Mouse (Mus musculus) spleen, adult 2 months (tissue): ENCODE data around the gene Sobp. TPM values are rescaled to one million over a fixed set of nuclear protein-coding genes. Genes with fewer than 3 reads are reported as not detected.

ENCODE experiments used
- DNase-seq, 2 experiments: peaks; one replicate each; pipeline versions ENCODE4 v3.0.0 to v3.0.0-alpha.2; 2012 to 2021; ENCODE audit warnings: low spot score in 2 of 2, low read depth in 1 of 2
- H3K27ac ChIP-seq: fragments of 200-500 bp; 2 replicates; pipeline ENCODE4 v1.5.1; 2012; ENCODE audit warnings: low read length, inconsistent platforms; ENCODE audit not compliant: insufficient read depth
- H3K27me3 ChIP-seq: fragments of 200-500 bp; 2 replicates; pipeline ENCODE4 v1.6.1; 2012; ENCODE audit warnings: mild to moderate bottlenecking, moderate library complexity, low read length, inconsistent platforms; ENCODE audit not compliant: control insufficient read depth, insufficient read depth
- H3K36me3 ChIP-seq: fragments of 200-500 bp; 2 replicates; pipeline ENCODE4 v1.6.1; 2012; ENCODE audit warnings: mild to moderate bottlenecking, low read length, inconsistent platforms; ENCODE audit not compliant: control insufficient read depth, insufficient read depth
- H3K4me1 ChIP-seq: fragments of 200-500 bp; 2 replicates; pipeline ENCODE4 v1.6.1; 2011; ENCODE audit warnings: inconsistent platforms; ENCODE audit not compliant: control insufficient read depth, insufficient read depth, insufficient read length
- H3K4me3 ChIP-seq: fragments of 200-500 bp; 2 replicates; pipeline ENCODE4 v1.5.1; 2011; ENCODE audit warnings: mild to moderate bottlenecking, inconsistent platforms; ENCODE audit not compliant: insufficient read depth, insufficient read length; ENCODE audit errors: extremely low read depth
- CTCF ChIP-seq: fragments of 200-500 bp; IDR thresholded peaks from 2 replicates; pipeline ENCODE4 v1.5.1; 2011; ENCODE audit warnings: mild to moderate bottlenecking, inconsistent platforms; ENCODE audit not compliant: insufficient read depth, insufficient read length, insufficient replicate concordance; ENCODE audit errors: extremely low read depth
- POLR2A ChIP-seq: fragments of 200-500 bp; IDR thresholded peaks from 2 replicates; pipeline ENCODE4 v1.6.1; 2011; ENCODE audit warnings: low read depth, low read length, inconsistent platforms
- WGBS: fragments of 180-500 bp; shearing (Covaris S2); methylation state at CpG from one replicate; pipeline ENCODE4 v1.1.7; 2018; 5-methylcytosine and 5-hydroxymethylcytosine counted together
- polyA plus RNA-seq: library from polyadenylated mRNA; depleted of rRNA; stranded (reverse); fragments of >200 nt; gene quantifications from 2 replicates; pipeline ENCODE4 v1.2.3, GENCODE M21; 2012

The Sobp gene
- polyA plus RNA-seq, 1 experiment, result 0.02 TPM

- no peaks in the 10 kb centered on the region for H3K36me3 ChIP-seq
- DNase-seq, result no peak
- no peaks in the 10 kb centered on the region for H3K27me3 ChIP-seq
- H3K27ac ChIP-seq, result no peak overlapping the region
- H3K4me1 ChIP-seq, result no peaks in the 10 kb centered on the region
- 72% methylated on average over 3 of the region's 3 CpGs for whole genome bisulfite sequencing
- H3K4me3 ChIP-seq, result no peak overlapping the region
- no peak for TF ChIP-seq CTCF
- TF ChIP-seq POLR2A, result no peak
Observed at GRCm38 (mm10) chr10:43041794-43042193, 132.5 kb downstream of the Sobp start.

- H3K27me3 ChIP-seq, result no peaks in the 10 kb centered on the region
- no peak overlapping the region for H3K4me3 ChIP-seq
- TF ChIP-seq CTCF, result no peak
- no peaks in the 10 kb centered on the region for H3K36me3 ChIP-seq
- WGBS, result 65% methylated on average over 7 of the region's 7 CpGs
- no peak overlapping the region for H3K27ac ChIP-seq
- no peak for DNase-seq
- no peaks in the 10 kb centered on the region for H3K4me1 ChIP-seq
Observed at GRCm38 (mm10) chr10:43037455-43037793, 136.9 kb downstream of the Sobp start.

- DNase-seq, result no peak
- no peaks in the 10 kb centered on the region for H3K4me1 ChIP-seq
- no peaks in the 10 kb centered on the region for H3K27me3 ChIP-seq
- H3K36me3 ChIP-seq, result no peaks in the 10 kb centered on the region
- no peak overlapping the region for H3K27ac ChIP-seq
- no peak overlapping the region for H3K4me3 ChIP-seq
- 87% methylated on average over 21 of the region's 21 CpGs for WGBS
- no peak for TF ChIP-seq POLR2A
- no peak for TF ChIP-seq CTCF
Observed at GRCm38 (mm10) chr10:43036646-43037454, 137.5 kb downstream of the Sobp start.

GRCm38 (mm10) chr10:43035579-43035978, 138.8 kb downstream of the Sobp start:
- Histone ChIP-seq H3K4me3 (no peak overlapping the region), H3K36me3 (no peaks in the 10 kb centered on the region), H3K4me1 (no peaks in the 10 kb centered on the region), H3K27me3 (no peaks in the 10 kb centered on the region), H3K27ac (no peak overlapping the region)
- TF ChIP-seq CTCF, result no peak
- TF ChIP-seq POLR2A, result no peak
- WGBS, result 64% methylated on average over 8 of the region's 8 CpGs
- DNase-seq, result no peak

- TF ChIP-seq CTCF (no peak), POLR2A (no peak)
- Histone ChIP-seq H3K36me3 (no peaks in the 10 kb centered on the region), H3K27me3 (no peaks in the 10 kb centered on the region), H3K4me1 (no peaks in the 10 kb centered on the region), H3K4me3 (no peak overlapping the region), H3K27ac (no peak overlapping the region)
- DNase-seq, result no peak
- WGBS, result 56% methylated on average over 4 of the region's 4 CpGs
Observed at GRCm38 (mm10) chr10:43034811-43035210, 139.5 kb downstream of the Sobp start.

GRCm38 (mm10) chr10:43033481-43034248, 140.7 kb downstream of the Sobp start:
- H3K4me3 ChIP-seq, result no peak overlapping the region
- no peak for TF ChIP-seq CTCF
- TF ChIP-seq POLR2A, result no peak
- no peak for DNase-seq
- no peak overlapping the region for H3K27ac ChIP-seq
- no peaks in the 10 kb centered on the region for H3K27me3 ChIP-seq
- no peaks in the 10 kb centered on the region for H3K4me1 ChIP-seq
- WGBS, result 89% methylated on average over 15 of the region's 15 CpGs
- no peaks in the 10 kb centered on the region for H3K36me3 ChIP-seq

- Histone ChIP-seq H3K36me3 (no peaks in the 10 kb centered on the region), H3K4me3 (no peak overlapping the region), H3K4me1 (no peaks in the 10 kb centered on the region; the same call in 1 of the 2 replicates), H3K27me3 (peaks cover 6% of the 10 kb centered on the region), H3K27ac (no peak overlapping the region)
- no peak for DNase-seq
- TF ChIP-seq POLR2A, result no peak
- WGBS, result 82% methylated on average over 9 of the region's 9 CpGs
Observed at GRCm38 (mm10) chr10:43027006-43027405, 147.3 kb downstream of the Sobp start.
